Mouse (Mus musculus) spleen, adult 10 weeks (tissue): ENCODE results near the gene Tex13c1. TPM values are rescaled to one million over a fixed set of nuclear protein-coding genes. Genes with fewer than 3 reads are reported as not detected.

Experiments
- polyA plus RNA-seq: library from polyadenylated mRNA; stranded (reverse); fragments of 350-450 nt; fragmentation: Illumina TruSeq; extraction: RNeasy Lipid Tissue Mini Kit (QIAGEN cat#74804); gene quantifications from one replicate; pipeline ENCODE4 v1.2.3, GENCODE M21; 2015; ENCODE audit warnings: low replicate concordance; ENCODE audit not compliant: insufficient read depth

Gene Tex13c1
- not detected for polyA plus RNA-seq

GRCm38 (mm10) chrX:43590860-43591259 lies at the start of gene Tex13c1:
Gene Tex13c1 (plus strand): TSS chrX:43591160.

Other genes with a start within 250 kb of the Tex13c1 start
- not detected for gene Tenm1, start 162.0 kb upstream of the Tex13c1 start, polyA plus RNA-seq